Mouse (Mus musculus) G1E (cell line): ENCODE results near the gene P2ry2. TPM values are rescaled to one million over a fixed set of nuclear protein-coding genes. Genes with fewer than 3 reads are reported as not detected.

ENCODE experiments used
- ATAC-seq: 2 replicates; pipeline ENCODE4 v1.8.0; 2016; ENCODE audit warnings: mild to moderate bottlenecking; ENCODE audit not compliant: insufficient number of reproducible peaks, poor library complexity, low FRiP score, severe bottlenecking; ENCODE audit errors: extremely low read depth
- DNase-seq: peaks from one replicate; pipeline ENCODE4 v3.0.0; 2012; ENCODE audit warnings: low spot score
- H3K27me3 ChIP-seq: 2 replicates; pipeline ENCODE4 v1.6.1; 2012; ENCODE audit warnings: mild to moderate bottlenecking, low read length, inconsistent platforms; ENCODE audit not compliant: insufficient read depth
- H3K36me3 ChIP-seq: replicated peaks from 2 replicates; pipeline ENCODE3; 2012; ENCODE audit warnings: mild to moderate bottlenecking, inconsistent platforms
- H3K4me1 ChIP-seq: 2 replicates; pipeline ENCODE4 v1.6.1; 2012; ENCODE audit warnings: low read depth, low read length, inconsistent platforms, mixed read lengths; ENCODE audit not compliant: insufficient read depth
- H3K4me3 ChIP-seq: 2 replicates; pipeline ENCODE4 v1.5.1; 2012; ENCODE audit warnings: low read depth, mild to moderate bottlenecking, inconsistent platforms, low read length, moderate library complexity, mixed read lengths
- H3K9me3 ChIP-seq: replicated peaks from 2 replicates; pipeline ENCODE4 v1.6.1; 2012; ENCODE audit warnings: inconsistent platforms
- CTCF ChIP-seq: IDR thresholded peaks from 2 replicates; pipeline ENCODE4 v1.5.1; 2012; ENCODE audit warnings: low read depth, low read length, inconsistent platforms, mixed read lengths
- GATA1 ChIP-seq: IDR thresholded peaks from 2 replicates; pipeline ENCODE4 v1.6.1; 2012; ENCODE audit warnings: borderline replicate concordance, low read length, inconsistent platforms, mixed read lengths
- GATA2 ChIP-seq: IDR thresholded peaks from 2 replicates; pipeline ENCODE4 v1.6.1; 2012; ENCODE audit warnings: low read depth, low read length, inconsistent platforms, borderline replicate concordance
- POLR2AphosphoS5 ChIP-seq: IDR thresholded peaks from 2 replicates; pipeline ENCODE4 v1.6.1; 2012; ENCODE audit warnings: low read depth, low read length, inconsistent platforms; ENCODE audit not compliant: insufficient replicate concordance
- TAL1 ChIP-seq: conservative IDR thresholded peaks from 2 replicates; pipeline ENCODE4 v1.6.1; 2012; ENCODE audit warnings: low read depth, low read length, inconsistent platforms, mixed read lengths
- polyA plus RNA-seq: library from polyadenylated mRNA; stranded (reverse); fragments of >175 nt; gene quantifications from 2 replicates; pipeline ENCODE4 v1.2.3, GENCODE M21; 2012
- total RNA-seq, 2 experiments: library from RNA; stranded (forward) in 1 of 2; stranded (reverse) in 1 of 2; fragments of 200-1000 nt in 1 of 2; fragments of >200 nt in 1 of 2; fragmentation: Nextera tagmentation in 1 of 2; gene quantifications; 2 replicates each; pipeline ENCODE4 v1.2.3; 2014 to 2017

The P2ry2 gene
- total and polyA plus RNA-seq, 3 experiments: 0.27 TPM; not detected in 2

DNA sequence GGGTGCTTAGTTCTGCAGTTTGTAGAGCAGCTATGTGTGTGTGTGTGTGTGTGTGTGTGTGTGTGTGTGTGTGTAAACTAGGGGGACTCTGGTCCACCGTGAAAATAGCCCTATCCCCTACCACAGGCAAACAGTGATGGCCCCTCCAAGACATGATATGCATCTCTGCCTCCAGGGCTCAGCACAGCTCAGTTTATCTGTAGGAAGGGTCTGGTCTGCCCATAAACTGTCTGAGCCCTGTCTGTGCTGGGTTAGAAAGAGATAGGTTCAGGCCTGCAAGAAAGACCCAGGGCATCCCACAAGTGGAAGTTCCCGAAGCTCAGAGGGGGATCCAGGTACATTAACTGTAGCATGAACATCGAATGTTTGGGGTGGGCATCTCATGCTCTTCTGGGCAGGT is 16.7 kb downstream of the P2ry2 start:
- H3K4me3 ChIP-seq: no peak overlapping the region
- TF ChIP-seq GATA2: no peak
- no peak for TF ChIP-seq CTCF
- no peak for TF ChIP-seq POLR2AphosphoS5
- no peak for TF ChIP-seq GATA1
- no peak for TF ChIP-seq TAL1
- DNase-seq: no peak
- ATAC-seq: no peak
- H3K36me3 ChIP-seq: no peaks in the 10 kb centered on the region
- no peaks in the 10 kb centered on the region for H3K9me3 ChIP-seq
- no peaks in the 10 kb centered on the region for H3K4me1 ChIP-seq
- peaks cover 13% of the 10 kb centered on the region for H3K27me3 ChIP-seq

GRCm38 (mm10) chr7:100995260-100995864 is 17.3 kb downstream of the P2ry2 start:
- TF ChIP-seq GATA2 (no peak), POLR2AphosphoS5 (no peak), CTCF (no peak), GATA1 (no peak), TAL1 (no peak)
- DNase-seq: no peak
- H3K4me1 ChIP-seq: no peaks in the 10 kb centered on the region
- H3K27me3 ChIP-seq: peaks cover 13% of the 10 kb centered on the region
- no peaks in the 10 kb centered on the region for H3K9me3 ChIP-seq
- H3K4me3 ChIP-seq: no peak overlapping the region
- ATAC-seq: no peak
- no peaks in the 10 kb centered on the region for H3K36me3 ChIP-seq

DNA sequence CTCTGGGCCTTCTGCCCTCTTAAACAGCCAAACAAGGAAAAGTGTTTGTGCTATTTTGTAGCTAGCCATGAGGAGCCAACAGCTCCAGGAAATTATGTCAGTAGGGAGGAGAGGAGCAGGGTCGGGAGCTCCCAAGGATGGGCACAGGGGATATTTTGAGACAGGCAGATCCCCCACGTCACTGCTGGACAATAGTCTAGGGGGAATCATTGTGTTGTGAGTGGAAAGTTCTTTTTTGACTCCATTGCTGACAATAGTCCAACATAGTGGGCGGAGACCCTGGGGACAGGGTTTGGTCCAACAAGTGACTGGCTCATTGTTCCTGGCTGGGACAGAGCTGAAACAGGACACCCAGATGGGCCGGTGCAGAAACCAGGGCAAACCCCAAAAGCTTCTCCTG is 19.5 kb downstream of the P2ry2 start:
- Histone ChIP-seq H3K4me3 (no peak overlapping the region), H3K9me3 (no peaks in the 10 kb centered on the region), H3K27me3 (peaks cover 11% of the 10 kb centered on the region), H3K36me3 (no peaks in the 10 kb centered on the region), H3K4me1 (no peaks in the 10 kb centered on the region)
- DNase-seq (no peak), ATAC-seq (no peak)
- TF ChIP-seq GATA1 (no peak), POLR2AphosphoS5 (no peak), GATA2 (no peak), CTCF (no peak), TAL1 (no peak)

- no peak for DNase-seq
- H3K4me3 ChIP-seq: no peak overlapping the region
- H3K27me3 ChIP-seq: peaks cover 8% of the 10 kb centered on the region
- TF ChIP-seq TAL1: no peak
- TF ChIP-seq GATA2: no peak
- no peak for TF ChIP-seq POLR2AphosphoS5
- no peak for TF ChIP-seq GATA1
- no peak for TF ChIP-seq CTCF
- H3K36me3 ChIP-seq: no peaks in the 10 kb centered on the region
- ATAC-seq: no peak
- no peaks in the 10 kb centered on the region for H3K9me3 ChIP-seq
- H3K4me1 ChIP-seq: no peaks in the 10 kb centered on the region
Observed at GRCm38 (mm10) chr7:100991972-100992371, 20.7 kb downstream of the P2ry2 start.

DNA sequence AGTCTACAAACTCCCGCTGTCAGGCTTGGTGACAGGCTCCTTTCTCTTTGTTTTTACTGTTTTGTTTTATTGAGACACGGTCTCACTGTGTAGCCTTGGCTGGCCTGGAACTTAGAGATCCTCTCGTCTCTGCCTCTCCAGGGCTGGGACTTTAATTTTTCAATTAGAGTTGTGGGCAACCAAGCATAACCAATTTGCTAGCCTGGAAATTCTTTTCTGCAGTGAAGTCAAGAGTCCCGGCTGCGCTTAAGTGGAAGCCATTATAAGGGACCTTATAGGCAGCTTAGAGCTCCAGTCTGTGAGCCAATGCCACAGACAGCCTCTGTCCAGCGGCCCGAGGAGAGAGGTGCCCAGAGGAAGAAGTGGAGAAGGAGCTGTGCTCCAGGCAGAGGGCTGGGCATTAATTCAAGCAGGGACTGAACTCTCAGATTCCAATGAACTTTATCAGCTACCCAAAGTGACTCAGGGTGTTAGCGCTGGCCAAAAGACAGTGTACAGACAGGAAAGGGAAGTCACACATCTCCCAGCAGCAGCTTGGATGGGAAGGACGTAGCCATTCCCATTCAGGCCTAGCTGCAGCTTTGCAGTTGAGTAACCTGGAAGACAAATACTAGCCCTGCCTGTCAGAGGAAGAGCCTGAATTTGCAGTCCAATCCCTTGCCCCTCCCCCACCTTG is 21.9 kb downstream of the P2ry2 start:
- DNase-seq (no peak), ATAC-seq (no peak)
- H3K36me3 ChIP-seq: no peaks in the 10 kb centered on the region
- no peak for TF ChIP-seq GATA1
- no peak for TF ChIP-seq GATA2
- TF ChIP-seq TAL1: no peak
- no peak for TF ChIP-seq POLR2AphosphoS5
- TF ChIP-seq CTCF: no peak
- H3K27me3 ChIP-seq: peaks cover 9% of the 10 kb centered on the region
- H3K4me1 ChIP-seq: no peaks in the 10 kb centered on the region
- H3K4me3 ChIP-seq: no peak overlapping the region
- H3K9me3 ChIP-seq: no peaks in the 10 kb centered on the region

DNA sequence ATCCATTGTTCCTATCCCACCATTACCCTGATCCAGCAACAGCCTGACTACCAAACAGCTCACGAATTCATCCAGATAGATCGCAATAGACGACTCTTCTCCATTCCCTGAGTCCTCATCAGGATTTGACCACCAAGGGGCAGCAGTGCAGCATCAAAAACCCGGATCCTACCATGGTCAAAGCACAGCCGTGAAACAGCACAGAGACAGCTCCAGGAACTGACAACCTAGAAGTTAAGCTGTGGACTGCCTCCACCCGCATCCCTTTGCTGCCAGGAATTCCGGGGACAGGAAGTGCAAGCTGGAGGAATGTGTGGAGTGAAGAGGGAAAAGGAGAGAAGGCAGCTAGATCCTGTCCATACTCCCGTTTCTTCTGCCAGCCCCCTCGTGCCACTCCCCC is 24.6 kb downstream of the P2ry2 start:
- Histone ChIP-seq H3K4me3 (no peak overlapping the region), H3K27me3 (peaks cover 9% of the 10 kb centered on the region), H3K4me1 (0 out of 2 replicates have a peak, but pooled peaks cover 4% of the 10 kb centered on the region), H3K9me3 (no peaks in the 10 kb centered on the region), H3K36me3 (no peaks in the 10 kb centered on the region)
- no peak for TF ChIP-seq GATA1
- no peak for TF ChIP-seq TAL1
- no peak for TF ChIP-seq CTCF
- TF ChIP-seq POLR2AphosphoS5: no peak
- no peak for TF ChIP-seq GATA2
- no peak for DNase-seq
- ATAC-seq: no peak
